Mouse (Mus musculus) embryonic fibroblast, embryonic 13.5 days (primary cell): Measurements from ENCODE around the gene Tm2d3.

Source experiments
- CTCF ChIP-seq: IDR thresholded peaks from 2 replicates; pipeline ENCODE4 v1.5.1; 2011; ENCODE audit warnings: mild to moderate bottlenecking, control low read depth, low read length, moderate library complexity, borderline replicate concordance; ENCODE audit not compliant: insufficient read depth
- POLR2A ChIP-seq: IDR thresholded peaks from 2 replicates; pipeline ENCODE4 v1.6.1; 2011; ENCODE audit warnings: low read depth, mild to moderate bottlenecking, control low read depth, low read length, moderate library complexity

DNA sequence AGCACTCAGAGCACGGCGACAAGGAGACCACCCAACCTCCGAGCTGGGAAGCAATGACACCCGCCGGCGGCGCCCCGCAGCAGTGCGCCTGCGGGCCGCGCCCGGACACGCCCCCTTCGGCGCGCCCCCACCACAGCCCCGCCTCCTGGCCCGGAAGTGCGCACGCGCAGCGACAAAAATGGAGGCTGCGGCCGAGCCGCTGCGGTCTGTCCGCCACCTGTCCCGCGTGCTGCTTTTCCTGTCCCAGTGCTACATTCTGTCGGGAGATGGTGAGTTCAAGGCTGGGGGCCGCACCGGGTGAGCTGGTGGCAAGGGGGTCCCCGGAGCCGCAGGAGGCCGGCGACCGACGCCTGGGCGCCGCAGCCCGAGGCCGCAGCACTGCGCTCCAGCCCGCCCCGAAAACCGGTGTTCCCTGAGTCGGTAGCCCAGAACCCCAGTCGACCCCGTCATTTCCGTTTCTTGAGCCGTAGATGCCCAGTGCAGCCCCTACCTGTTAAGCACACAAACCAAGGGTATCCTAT is 2.4 kb downstream of the Tm2d3 start:
- no peak for TF ChIP-seq CTCF
- peak; percentile 91 for TF ChIP-seq POLR2A
